Mouse (Mus musculus) ES-E14 (cell line): ENCODE results near the gene Ehf. TPM values are rescaled to one million over a fixed set of nuclear protein-coding genes. Genes with fewer than 3 reads are reported as not detected.

Source experiments
- DNase-seq: peaks from one replicate; pipeline ENCODE4 v3.0.0-alpha.2; 2013; ENCODE audit warnings: low read depth, low spot score
- H3K27ac ChIP-seq: 2 replicates; pipeline ENCODE4 v1.5.1; 2012; ENCODE audit warnings: low read depth, mild to moderate bottlenecking, low read length, moderate library complexity, mixed read lengths; ENCODE audit not compliant: poor library complexity, insufficient read depth, severe bottlenecking
- H3K36me3 ChIP-seq: 2 replicates; pipeline ENCODE4 v1.6.1; 2012; ENCODE audit warnings: mild to moderate bottlenecking, low read length, moderate library complexity, mixed read lengths; ENCODE audit not compliant: control insufficient read depth, poor library complexity, insufficient read depth, severe bottlenecking
- H3K4me1 ChIP-seq, 2 experiments: fragments of 150-350 bp in 1 of 2; sonication (generic) in 1 of 2; 2 replicates each; pipeline ENCODE4 v1.6.1; 2012; ENCODE audit warnings: low read length in 2 of 2, mild to moderate bottlenecking in 1 of 2, mixed read lengths in 1 of 2; ENCODE audit not compliant: control insufficient read depth in 2 of 2, insufficient read depth in 2 of 2, poor library complexity in 1 of 2
- H3K4me3 ChIP-seq, 2 experiments: fragments of 150-350 bp in 1 of 2; sonication (generic) in 1 of 2; 2 replicates each; pipeline ENCODE4 v1.5.1; 2012; ENCODE audit warnings: low read length in 2 of 2, low read depth in 1 of 2, mild to moderate bottlenecking in 1 of 2, mixed read lengths in 1 of 2; ENCODE audit not compliant: insufficient read depth in 1 of 2, poor library complexity in 1 of 2, severe bottlenecking in 1 of 2
- H3K9ac ChIP-seq: 2 replicates; pipeline ENCODE4 v1.6.1; 2012; ENCODE audit warnings: low read depth, mild to moderate bottlenecking, low read length, mixed read lengths; ENCODE audit not compliant: poor library complexity, insufficient read depth, severe bottlenecking
- H3K9me3 ChIP-seq: fragments of 150-350 bp; sonication (generic); 2 replicates; pipeline ENCODE4 v1.6.1; 2012; ENCODE audit warnings: low read depth, mild to moderate bottlenecking, low read length; ENCODE audit not compliant: control insufficient read depth, insufficient read depth
- CHD2 ChIP-seq: IDR thresholded peaks from 2 replicates; pipeline ENCODE4 v1.6.1; 2014; ENCODE audit warnings: mild to moderate bottlenecking, low read depth, low read length, inconsistent platforms
- HCFC1 ChIP-seq: IDR thresholded peaks from 2 replicates; pipeline ENCODE4 v1.6.1; 2012; ENCODE audit warnings: low read length, inconsistent platforms, borderline replicate concordance; ENCODE audit not compliant: insufficient read depth
- MAFK ChIP-seq: IDR thresholded peaks from 2 replicates; pipeline ENCODE4 v1.6.1; 2014; ENCODE audit warnings: mild to moderate bottlenecking, low read depth, low read length, inconsistent platforms; ENCODE audit not compliant: insufficient read depth
- ZC3H11A ChIP-seq: IDR thresholded peaks from 2 replicates; pipeline ENCODE4 v1.6.1; 2012; ENCODE audit warnings: low read depth, mild to moderate bottlenecking, inconsistent platforms, low read length, borderline replicate concordance
- ZNF384 ChIP-seq: IDR thresholded peaks from 2 replicates; pipeline ENCODE4 v1.6.1; 2012; ENCODE audit warnings: low read depth, low read length, inconsistent platforms
- in situ Hi-C, 2 experiments: fragments of 600-800 bp; cut with MboI; formaldehyde crosslinking; loops; one replicate each; pipeline ENCODE4 v1.15.1; 2025; ENCODE audit warnings: low sequenced_read_pairs in 2 of 2, inconsistent platforms in 1 of 2; ENCODE audit not compliant: unreplicated experiment in 2 of 2
- total RNA-seq: library from RNA; depleted of rRNA; stranded (reverse); fragments of 300-350 nt; gene quantifications from 2 replicates; pipeline ENCODE4 v1.2.3, GENCODE M21; 2012; rRNA removed

The Ehf gene
- total RNA-seq, result 0.26 and 0.27 TPM in 2 replicates

- no peak for DNase-seq
- TF ChIP-seq MAFK, result no peak
- no peak for TF ChIP-seq ZNF384
- TF ChIP-seq HCFC1, result no peak
- no peak for TF ChIP-seq CHD2
- no peak for TF ChIP-seq ZC3H11A
- no peaks in the 10 kb centered on the region for H3K9me3 ChIP-seq
- no peak within 1 kb of the TSS for H3K27ac ChIP-seq
- in situ Hi-C loops, result no loop called here
- H3K4me1 ChIP-seq, result no peaks in the 10 kb centered on the region
- no peaks in the 10 kb centered on the region for H3K36me3 ChIP-seq
- H3K4me3 ChIP-seq, result no peak within 1 kb of the TSS
- H3K9ac ChIP-seq, result no peak within 1 kb of the TSS
Measured at GRCm38 (mm10) chr2:103303132-103303531, at the start of gene Ehf. TSS of gene Ehf (minus strand) at chr2:103303278.

- no peak overlapping the region for H3K4me3 ChIP-seq
- peak; percentile 46 for DNase-seq
Measured at GRCm38 (mm10) chr2:103347417-103347891, 44.4 kb upstream of the Ehf start.

GRCm38 (mm10) chr2:103346751-103347289, 43.7 kb upstream of the Ehf start:
- H3K9me3 ChIP-seq, result no peaks in the 10 kb centered on the region
- H3K9ac ChIP-seq, result no peak overlapping the region
- no peak for DNase-seq
- H3K27ac ChIP-seq, result no peak overlapping the region
- no peaks in the 10 kb centered on the region for H3K4me1 ChIP-seq
- H3K36me3 ChIP-seq, result no peaks in the 10 kb centered on the region
- H3K4me3 ChIP-seq, result no peak overlapping the region
- TF ChIP-seq MAFK (no peak), HCFC1 (no peak)
- in situ Hi-C loops, result loop anchor here in 1 of 2 experiments (25.0 kb wide), 1 partner anchor 260 kb away; no protein-coding TSS in a partner anchor

More at GRCm38 (mm10) chr2:103347417-103347891, 44.4 kb upstream of the Ehf start:
- H3K9me3 ChIP-seq, result no peaks in the 10 kb centered on the region
- no peak overlapping the region for H3K9ac ChIP-seq
- no peaks in the 10 kb centered on the region for H3K36me3 ChIP-seq
- H3K4me1 ChIP-seq, result no peaks in the 10 kb centered on the region
- no peak overlapping the region for H3K27ac ChIP-seq
- TF ChIP-seq ZC3H11A (peak; percentile 89), ZNF384 (no peak)
- in situ Hi-C loops, result loop anchor here in 1 of 2 experiments (25.0 kb wide), 1 partner anchor 260 kb away; no protein-coding TSS in a partner anchor

GRCm38 (mm10) chr2:103343611-103344010, 40.5 kb upstream of the Ehf start:
- in situ Hi-C loops, result loop anchor here (5.0 to 25.0 kb wide), 2 partner anchors 256 kb away; no protein-coding TSS in a partner anchor
- H3K4me1 ChIP-seq, result no peaks in the 10 kb centered on the region
- no peaks in the 10 kb centered on the region for H3K36me3 ChIP-seq
- no peak overlapping the region for H3K4me3 ChIP-seq
- H3K9me3 ChIP-seq, result no peaks in the 10 kb centered on the region
- TF ChIP-seq MAFK (no peak), HCFC1 (no peak), ZNF384 (no peak), ZC3H11A (no peak), CHD2 (no peak)
- DNase-seq, result no peak
- H3K27ac ChIP-seq, result no peak overlapping the region
- H3K9ac ChIP-seq, result no peak overlapping the region

- no peaks in the 10 kb centered on the region for H3K9me3 ChIP-seq
- TF ChIP-seq HCFC1 (no peak), CHD2 (no peak), MAFK (no peak), ZC3H11A (no peak), ZNF384 (no peak)
- in situ Hi-C loops, result loop anchor here (5.0 to 25.0 kb wide), 2 partner anchors 255 kb away; no protein-coding TSS in a partner anchor
- no peak for DNase-seq
- H3K9ac ChIP-seq, result no peak overlapping the region
- no peaks in the 10 kb centered on the region for H3K36me3 ChIP-seq
- H3K27ac ChIP-seq, result no peak overlapping the region
- no peaks in the 10 kb centered on the region for H3K4me1 ChIP-seq
- no peak overlapping the region for H3K4me3 ChIP-seq
Measured at GRCm38 (mm10) chr2:103342123-103342522, 39.0 kb upstream of the Ehf start.
